Mouse (Mus musculus) megakaryocyte, embryonic 14.5 days (primary cell): ENCODE data around the gene Lama5. TPM values are rescaled to one million over a fixed set of nuclear protein-coding genes. Genes with fewer than 3 reads are reported as not detected.

Source experiments
- H3K27me3 ChIP-seq: replicated peaks from 2 replicates; pipeline ENCODE3; 2012; ENCODE audit warnings: inconsistent platforms
- H3K36me3 ChIP-seq: replicated peaks from 2 replicates; pipeline ENCODE3; 2012; ENCODE audit warnings: low read length, inconsistent platforms, mixed read lengths
- H3K4me1 ChIP-seq: 2 replicates; pipeline ENCODE4 v1.6.1; 2012; ENCODE audit warnings: inconsistent platforms
- H3K4me3 ChIP-seq: replicated peaks from 2 replicates; pipeline ENCODE3; 2012; ENCODE audit warnings: moderate library complexity, mild to moderate bottlenecking, inconsistent platforms
- H3K9me3 ChIP-seq: 2 replicates; pipeline ENCODE4 v1.6.1; 2012; ENCODE audit warnings: inconsistent platforms
- FLI1 ChIP-seq: IDR thresholded peaks from 2 replicates; pipeline ENCODE4 v1.6.1; 2012; ENCODE audit warnings: low read length, inconsistent platforms, mixed read lengths
- GATA1 ChIP-seq: IDR thresholded peaks from 3 replicates; pipeline ENCODE4 v1.6.1; 2012; ENCODE audit warnings: mixed read lengths, low read length, inconsistent platforms, borderline replicate concordance
- polyA plus RNA-seq: library from polyadenylated mRNA; stranded (reverse); fragments of >175 nt; gene quantifications from 2 replicates; pipeline ENCODE4 v1.2.3, GENCODE M21; 2012; ENCODE audit warnings: low replicate concordance; ENCODE audit not compliant: insufficient read depth

Gene Lama5
- polyA plus RNA-seq, 1 experiment: 3.4 TPM

DNA sequence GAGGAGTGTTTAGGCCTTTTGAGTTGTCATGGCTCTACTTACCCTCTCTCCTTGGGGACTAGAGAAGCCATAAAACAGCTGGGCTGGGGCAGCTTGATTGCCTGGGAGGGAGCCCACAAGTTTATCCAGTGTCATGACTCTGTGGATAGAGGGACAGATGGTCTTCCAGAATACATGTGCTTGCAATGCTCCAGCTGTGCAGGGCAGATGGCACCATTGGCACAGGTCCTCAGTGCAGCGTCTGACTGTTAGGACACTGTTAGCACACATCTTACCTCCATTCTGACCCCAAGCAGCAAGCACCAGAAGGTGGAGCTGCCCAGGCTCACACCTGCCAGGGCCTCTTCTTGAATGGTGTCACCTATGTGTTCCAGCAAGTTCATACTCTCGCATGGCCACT, 59.8 kb downstream of the Lama5 start:
- TF ChIP-seq GATA1 (no peak), FLI1 (no peak)
- peaks cover 60% of the 10 kb centered on the region for H3K36me3 ChIP-seq

DNA sequence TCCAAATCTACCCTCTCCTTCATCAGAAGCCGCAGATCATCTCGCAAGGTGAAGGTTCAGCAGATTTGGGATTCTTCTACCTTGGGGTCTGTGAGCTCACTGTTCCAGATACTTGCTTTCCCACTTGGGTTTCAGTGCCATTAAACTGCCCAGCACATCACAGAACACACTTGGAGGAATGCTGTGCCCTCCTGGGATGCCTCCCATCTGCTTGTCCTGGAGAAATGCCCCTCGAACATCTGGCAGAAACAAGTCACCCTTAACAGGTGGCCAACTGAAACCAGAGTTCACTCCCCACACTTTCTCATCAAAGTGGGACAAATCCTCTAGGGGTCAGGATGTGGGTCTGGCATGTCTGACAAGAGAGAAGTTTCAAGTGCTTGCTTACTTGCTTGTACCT, 67.0 kb downstream of the Lama5 start:
- no peak for TF ChIP-seq FLI1
- no peaks in the 10 kb centered on the region for H3K4me1 ChIP-seq
- H3K36me3 ChIP-seq: peaks cover 94% of the 10 kb centered on the region

More for the DNA sequence above, 59.8 kb downstream of the Lama5 start:
- Histone ChIP-seq H3K27me3 (no peaks in the 10 kb centered on the region), H3K4me1 (peaks cover 7% of the 10 kb centered on the region), H3K9me3 (no peaks in the 10 kb centered on the region), H3K4me3 (peak overlapping the region; percentile 17)

DNA sequence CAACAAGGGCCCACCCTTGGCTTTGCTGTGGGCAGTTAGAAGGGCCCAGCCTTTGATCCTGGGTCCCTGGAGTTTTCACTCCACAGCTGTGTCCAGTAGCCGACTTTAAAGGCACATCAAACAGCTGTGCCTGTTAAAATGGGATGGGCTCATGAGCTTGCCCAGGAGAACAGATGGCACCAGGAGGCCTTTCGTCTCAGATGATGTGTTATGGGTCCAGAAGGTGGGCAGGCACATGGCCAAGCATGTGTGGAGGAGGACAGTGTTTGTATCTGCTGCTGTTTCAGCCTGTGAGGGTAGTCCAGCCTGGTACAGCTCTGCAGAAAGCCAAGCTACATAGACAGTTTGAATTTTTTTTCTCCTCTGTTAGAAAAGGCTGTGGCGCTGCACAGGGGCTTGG, 70.9 kb downstream of the Lama5 start:
- Histone ChIP-seq H3K4me1 (no peaks in the 10 kb centered on the region), H3K4me3 (no peak overlapping the region), H3K9me3 (no peaks in the 10 kb centered on the region), H3K27me3 (no peaks in the 10 kb centered on the region), H3K36me3 (peaks cover 94% of the 10 kb centered on the region)
- TF ChIP-seq GATA1 (no peak), FLI1 (no peak)

More for the DNA sequence above, 67.0 kb downstream of the Lama5 start:
- Histone ChIP-seq H3K27me3 (no peaks in the 10 kb centered on the region), H3K9me3 (no peaks in the 10 kb centered on the region), H3K4me3 (no peak overlapping the region)

DNA sequence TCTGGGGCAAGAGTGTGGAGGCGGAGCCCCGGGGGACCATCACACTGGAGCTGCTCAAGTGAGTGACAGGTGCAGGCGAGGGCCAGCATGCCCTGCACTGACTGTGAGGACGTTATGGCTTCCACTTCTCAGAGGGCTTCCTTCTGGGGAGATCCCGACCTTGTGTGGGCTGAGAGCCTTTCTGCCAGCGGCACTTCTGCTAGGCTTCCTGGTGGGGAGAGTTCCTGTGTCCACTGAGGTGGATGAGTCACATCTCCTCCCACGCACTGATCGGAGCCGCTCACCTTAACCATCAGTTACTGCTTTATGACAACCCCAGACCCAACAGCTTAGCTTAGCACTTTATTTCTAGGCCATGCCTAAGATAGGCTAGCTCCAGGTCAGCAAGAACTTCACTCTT, 77.1 kb downstream of the Lama5 start:
- no peaks in the 10 kb centered on the region for H3K9me3 ChIP-seq
- H3K36me3 ChIP-seq: peaks cover 100% of the 10 kb centered on the region
- peaks cover 8% of the 10 kb centered on the region for H3K4me1 ChIP-seq
- H3K4me3 ChIP-seq: no peak overlapping the region
- no peaks in the 10 kb centered on the region for H3K27me3 ChIP-seq
- TF ChIP-seq GATA1 (no peak), FLI1 (no peak)

DNA sequence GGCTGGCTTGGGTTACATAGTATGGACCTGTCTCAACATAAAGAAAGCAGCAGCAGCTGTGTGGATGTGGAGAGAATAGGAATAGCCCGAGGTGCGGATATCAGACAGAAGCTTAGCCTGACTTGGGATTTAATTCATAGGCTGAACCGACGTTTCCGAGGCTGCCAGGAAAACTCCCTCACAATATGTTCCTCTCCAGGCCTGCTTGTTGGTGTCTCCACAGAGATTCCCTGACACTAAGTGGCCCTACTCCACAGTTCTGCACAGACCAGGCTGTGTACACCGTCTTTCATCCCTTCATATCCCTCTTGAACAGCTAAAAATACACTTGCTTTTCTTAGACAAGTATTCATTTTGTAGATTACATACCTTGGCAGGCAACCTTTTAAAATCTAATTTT, 78.3 kb downstream of the Lama5 start:
- H3K27me3 ChIP-seq: no peaks in the 10 kb centered on the region
- H3K36me3 ChIP-seq: peaks cover 98% of the 10 kb centered on the region
- H3K9me3 ChIP-seq: no peaks in the 10 kb centered on the region
- H3K4me3 ChIP-seq: no peak overlapping the region
- peaks cover 8% of the 10 kb centered on the region for H3K4me1 ChIP-seq
- TF ChIP-seq FLI1 (no peak), GATA1 (no peak)

DNA sequence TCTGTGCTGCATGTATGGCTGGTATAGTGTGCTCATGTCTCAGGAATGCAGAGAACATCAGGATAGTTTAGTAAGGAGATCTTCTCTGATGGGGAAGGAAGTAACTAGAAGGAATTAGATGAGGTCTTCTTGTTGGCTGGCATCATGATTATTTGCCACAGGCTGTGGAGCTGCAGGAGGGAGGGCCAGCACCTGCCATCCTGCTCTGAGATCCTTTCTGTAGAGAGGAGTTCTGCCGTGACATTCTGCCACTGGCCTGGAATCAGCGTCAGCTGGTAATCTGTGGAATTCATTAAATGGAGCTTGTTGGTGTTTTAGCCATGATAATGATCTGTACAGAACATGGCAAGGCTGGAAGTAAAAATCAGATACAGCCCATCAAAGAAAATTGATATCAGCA, 79.6 kb downstream of the Lama5 start:
- peaks cover 98% of the 10 kb centered on the region for H3K36me3 ChIP-seq
- peaks cover 8% of the 10 kb centered on the region for H3K4me1 ChIP-seq
- no peaks in the 10 kb centered on the region for H3K9me3 ChIP-seq
- no peak for TF ChIP-seq FLI1
- no peak for TF ChIP-seq GATA1
- no peak overlapping the region for H3K4me3 ChIP-seq
- H3K27me3 ChIP-seq: no peaks in the 10 kb centered on the region

DNA sequence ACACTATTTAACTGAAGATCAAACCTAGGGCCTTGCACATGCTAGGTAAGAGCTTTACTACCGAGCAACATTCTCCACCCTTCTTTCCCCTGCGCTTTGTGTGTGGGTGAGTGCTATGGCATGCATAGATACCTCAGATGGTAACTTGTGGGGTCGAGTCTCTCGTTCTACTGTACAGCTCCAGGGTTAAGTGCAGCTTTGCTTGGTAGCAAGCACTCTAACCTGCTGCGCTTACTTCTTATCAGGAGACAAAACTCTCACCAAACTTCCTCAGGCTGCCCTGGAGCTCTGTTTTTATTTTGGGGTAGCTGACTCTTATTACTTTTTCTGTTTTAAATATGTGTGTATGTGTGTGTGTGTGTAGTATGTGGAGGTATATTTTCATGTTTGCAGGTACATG, 90.2 kb downstream of the Lama5 start:
- Histone ChIP-seq H3K4me3 (no peak overlapping the region), H3K9me3 (no peaks in the 10 kb centered on the region), H3K4me1 (peaks cover 37% of the 10 kb centered on the region), H3K27me3 (no peaks in the 10 kb centered on the region), H3K36me3 (peaks cover 39% of the 10 kb centered on the region)
- TF ChIP-seq FLI1: no peak
- no peak for TF ChIP-seq GATA1

DNA sequence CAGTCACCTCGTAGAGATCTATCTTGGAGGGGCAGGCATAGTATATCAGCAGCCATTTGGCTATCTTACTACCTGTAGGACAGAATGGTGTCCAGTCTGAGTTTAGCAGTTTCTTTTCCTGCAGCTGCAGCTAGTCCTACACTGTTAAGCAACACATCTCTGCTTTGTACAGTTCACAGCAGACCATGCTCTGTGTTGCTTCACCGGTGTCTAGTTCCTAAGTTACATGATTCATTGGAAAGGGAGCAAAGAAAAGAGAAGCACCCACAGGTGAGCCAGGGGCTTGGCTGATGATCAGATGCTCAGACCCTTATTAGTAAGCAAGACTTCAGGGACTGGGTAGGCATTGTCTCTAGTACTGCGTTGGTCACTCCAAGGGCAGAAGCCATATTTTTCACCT, 91.7 kb downstream of the Lama5 start:
- TF ChIP-seq FLI1: no peak
- H3K27me3 ChIP-seq: no peaks in the 10 kb centered on the region
- no peaks in the 10 kb centered on the region for H3K9me3 ChIP-seq
- no peak overlapping the region for H3K4me3 ChIP-seq
- H3K36me3 ChIP-seq: peaks cover 24% of the 10 kb centered on the region
- H3K4me1 ChIP-seq: peaks cover 42% of the 10 kb centered on the region

DNA sequence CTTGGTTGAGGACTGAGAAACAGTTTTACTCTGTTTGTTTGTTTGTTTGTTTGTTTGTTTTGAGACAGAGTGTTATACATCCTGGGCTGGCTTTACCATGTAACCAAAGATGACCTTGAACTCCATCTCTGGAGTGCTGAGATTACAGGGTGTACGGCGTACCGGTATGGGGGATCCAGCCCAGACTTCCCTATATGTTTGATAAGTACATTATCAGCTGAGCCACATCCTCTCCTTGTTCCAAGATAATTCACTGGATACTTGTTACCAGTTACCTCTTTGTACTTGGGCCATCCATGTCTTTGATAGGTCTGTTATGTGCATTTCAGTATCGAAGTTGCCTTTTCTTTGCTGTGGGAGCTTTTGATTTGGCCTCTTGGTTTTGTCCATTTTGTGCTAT, 92.4 kb downstream of the Lama5 start:
- Histone ChIP-seq H3K27me3 (no peaks in the 10 kb centered on the region), H3K9me3 (no peaks in the 10 kb centered on the region), H3K4me1 (peaks cover 45% of the 10 kb centered on the region), H3K4me3 (no peak overlapping the region), H3K36me3 (peaks cover 18% of the 10 kb centered on the region)
- TF ChIP-seq GATA1: no peak
- no peak for TF ChIP-seq FLI1

DNA sequence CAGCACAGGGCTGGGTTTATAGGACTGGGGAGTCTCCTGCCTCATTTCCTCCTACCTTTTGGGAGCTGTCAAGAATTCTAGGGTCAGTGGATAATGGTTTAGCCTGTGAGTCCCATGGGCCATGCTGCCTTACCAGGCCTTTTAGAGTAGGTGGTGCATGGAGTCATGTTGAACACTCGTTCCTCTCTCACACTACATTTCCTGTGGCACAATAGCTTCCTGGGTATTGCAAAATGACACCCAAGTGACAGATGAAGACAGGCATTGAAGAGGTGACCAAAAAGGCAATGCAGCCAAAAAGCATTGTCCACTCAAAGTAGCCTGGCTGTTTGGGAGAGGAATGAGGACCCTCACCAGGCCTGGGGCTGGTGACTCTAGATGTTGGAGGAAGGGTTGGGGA, 98.0 kb downstream of the Lama5 start:
- Histone ChIP-seq H3K4me3 (peak overlapping the region; percentile 20), H3K4me1 (peaks cover 47% of the 10 kb centered on the region), H3K36me3 (peaks cover 18% of the 10 kb centered on the region), H3K9me3 (peaks cover 6% of the 10 kb centered on the region), H3K27me3 (no peaks in the 10 kb centered on the region)
- TF ChIP-seq FLI1 (no peak), GATA1 (no peak)

Other genes with a start within 250 kb of the Lama5 start
- gene Taf4, start 249.2 kb downstream of the Lama5 start, polyA plus RNA-seq: 9.1 and 14.6 TPM in 2 replicates
- 17.3 and 46.0 TPM in 2 replicates for gene Lsm14b, start 200.9 kb downstream of the Lama5 start, polyA plus RNA-seq
- gene Psma7, start 183.4 kb downstream of the Lama5 start, polyA plus RNA-seq: 52.5 and 97.9 TPM in 2 replicates
- 0.54 and 0.75 TPM in 2 replicates for gene Ss18l1, start 183.3 kb downstream of the Lama5 start, polyA plus RNA-seq
- 2.3 and 13.9 TPM in 2 replicates for gene Mtg2, start 155.3 kb downstream of the Lama5 start, polyA plus RNA-seq
- not detected in 2 replicates for gene Hrh3, start 121.4 kb downstream of the Lama5 start, polyA plus RNA-seq
- 6.4 and 18.4 TPM in 2 replicates for gene Osbpl2, start 106.6 kb downstream of the Lama5 start, polyA plus RNA-seq
- 509 and 1,399 TPM in 2 replicates for gene Adrm1, start 54.4 kb downstream of the Lama5 start, polyA plus RNA-seq
- 99.7 and 1,213 TPM in 2 replicates for gene Rps21, start 31.5 kb upstream of the Lama5 start, polyA plus RNA-seq
- 8.4 and 46.3 TPM in 2 replicates for gene Cables2, start 47.6 kb upstream of the Lama5 start, polyA plus RNA-seq
- gene Rbbp8nl, start 64.0 kb upstream of the Lama5 start, polyA plus RNA-seq: 0.96 TPM in 1 of 2 replicates, not detected in the other
- gene Gata5, start 108.8 kb upstream of the Lama5 start, polyA plus RNA-seq: not detected in 2 replicates
- 10.4 and 49.9 TPM in 2 replicates for gene Slco4a1, start 230.4 kb upstream of the Lama5 start, polyA plus RNA-seq